Mouse (Mus musculus) bone marrow, adult 2 months (tissue): Measurements from ENCODE around the gene Hjurp. TPM values are rescaled to one million over a fixed set of nuclear protein-coding genes. Genes with fewer than 3 reads are reported as not detected.

Source experiments
- H3K27ac ChIP-seq: fragments of 200-500 bp; 2 replicates; pipeline ENCODE4 v1.5.1; 2012; ENCODE audit warnings: low read depth, mild to moderate bottlenecking, control low read depth, inconsistent platforms, low read length; ENCODE audit not compliant: control insufficient read depth, poor library complexity, insufficient read depth
- H3K4me1 ChIP-seq: fragments of 200-500 bp; 2 replicates; pipeline ENCODE4 v1.6.1; 2011; ENCODE audit warnings: low read length; ENCODE audit not compliant: control insufficient read depth, insufficient read depth
- H3K4me3 ChIP-seq: fragments of 200-500 bp; replicated peaks from 2 replicates; pipeline ENCODE3; 2011; ENCODE audit warnings: mild to moderate bottlenecking, low read depth, low read length, control low read depth; ENCODE audit not compliant: control insufficient read depth
- CTCF ChIP-seq: fragments of 200-500 bp; IDR thresholded peaks from 2 replicates; pipeline ENCODE4 v1.5.1; 2011; ENCODE audit warnings: low read length, control low read depth; ENCODE audit not compliant: control insufficient read depth, insufficient read depth
- POLR2A ChIP-seq: fragments of 200-500 bp; IDR thresholded peaks from 2 replicates; pipeline ENCODE4 v1.6.1; 2011; ENCODE audit warnings: low read depth, mild to moderate bottlenecking, control low read depth, low read length, borderline replicate concordance; ENCODE audit not compliant: control insufficient read depth
- WGBS: fragments of 180-500 bp; shearing (Covaris S2); methylation state at CpG from one replicate; pipeline ENCODE4 v1.1.7; 2018; 5-methylcytosine and 5-hydroxymethylcytosine counted together
- polyA plus RNA-seq: library from polyadenylated mRNA; stranded (reverse); fragments of >200 nt; gene quantifications from 2 replicates; pipeline ENCODE4 v1.2.4, GENCODE M21; 2011; ENCODE audit warnings: low replicate concordance; ENCODE audit not compliant: missing spikeins, insufficient read depth, insufficient read length

The Hjurp gene
- polyA plus RNA-seq, 1 experiment: 135 TPM

GRCm38 (mm10) chr1:88286136-88286845 is 8.9 kb upstream of the Hjurp start:
- 75% methylated on average over 15 of the region's 15 CpGs for WGBS
- Histone ChIP-seq H3K4me1 (peaks cover 5% of the 10 kb centered on the region), H3K27ac (no peak overlapping the region), H3K4me3 (no peak overlapping the region)
- TF ChIP-seq CTCF: no peak
- TF ChIP-seq POLR2A: no peak

- H3K4me1 ChIP-seq: peaks cover 5% of the 10 kb centered on the region
- TF ChIP-seq POLR2A (no peak), CTCF (no peak)
- no peak overlapping the region for H3K27ac ChIP-seq
- no peak overlapping the region for H3K4me3 ChIP-seq
- 61% methylated on average over 5 of the region's 5 CpGs for WGBS
These were observed 8.2 kb upstream of the Hjurp start for GRCm38 (mm10) chr1:88285652-88286051.

- WGBS: 55% methylated on average over 7 of the region's 7 CpGs
- Histone ChIP-seq H3K4me3 (no peak overlapping the region), H3K27ac (no peak overlapping the region), H3K4me1 (peaks cover 4% of the 10 kb centered on the region; the same call in 1 of the 2 replicates)
- no peak for TF ChIP-seq CTCF
- TF ChIP-seq POLR2A: no peak
These were observed 7.5 kb upstream of the Hjurp start for GRCm38 (mm10) chr1:88284946-88285320.

GRCm38 (mm10) chr1:88284228-88284945 is 7.0 kb upstream of the Hjurp start:
- Histone ChIP-seq H3K27ac (no peak overlapping the region), H3K4me1 (peaks cover 4% of the 10 kb centered on the region; the same call in 1 of the 2 replicates), H3K4me3 (no peak overlapping the region)
- TF ChIP-seq POLR2A: no peak
- no peak for TF ChIP-seq CTCF
- WGBS: 54% methylated on average over 10 of the region's 10 CpGs

- H3K27ac ChIP-seq: no peak overlapping the region
- 60% methylated on average over 15 of the region's 15 CpGs for WGBS
These were observed 6.2 kb upstream of the Hjurp start for GRCm38 (mm10) chr1:88283376-88284227.

GRCm38 (mm10) chr1:88282301-88282700 is 4.9 kb upstream of the Hjurp start:
- no peak overlapping the region for H3K4me3 ChIP-seq
- peaks cover 4% of the 10 kb centered on the region; the same call in 1 of the 2 replicates for H3K4me1 ChIP-seq
- WGBS: 49% methylated on average over 3 of the region's 3 CpGs

More at GRCm38 (mm10) chr1:88283376-88284227, 6.2 kb upstream of the Hjurp start:
- no peak for TF ChIP-seq CTCF
- TF ChIP-seq POLR2A: no peak
- H3K4me3 ChIP-seq: no peak overlapping the region
- peaks cover 4% of the 10 kb centered on the region; the same call in 1 of the 2 replicates for H3K4me1 ChIP-seq

GRCm38 (mm10) chr1:88280006-88280690 is 2.7 kb upstream of the Hjurp start:
- no peak overlapping the region for H3K4me3 ChIP-seq
- 73% methylated on average over 15 of the region's 15 CpGs for WGBS
- H3K27ac ChIP-seq: no peak overlapping the region
- peaks cover 10% of the 10 kb centered on the region; the same call in 1 of the 2 replicates for H3K4me1 ChIP-seq
- no peak for TF ChIP-seq CTCF
- TF ChIP-seq POLR2A: no peak

More at GRCm38 (mm10) chr1:88282301-88282700, 4.9 kb upstream of the Hjurp start:
- TF ChIP-seq POLR2A: no peak
- no peak for TF ChIP-seq CTCF
- H3K27ac ChIP-seq: no peak overlapping the region
